Mouse (Mus musculus) liver, embryonic 14.5 days (tissue): ENCODE results near the gene Serpinb13. TPM values are rescaled to one million over a fixed set of nuclear protein-coding genes. Genes with fewer than 3 reads are reported as not detected.
"Not testable (repeated sequence)": the region's sequence is repeated elsewhere in the genome, so short reads cannot be mapped to it uniquely, and the experiment has no call there.

ENCODE experiments used
- ATAC-seq: fragments of 200-750 bp; cut with Nextera tagmentation; 2 replicates; pipeline ENCODE4 v1.8.0; 2017; ENCODE audit warnings: moderate number of reproducible peaks, mild to moderate bottlenecking, moderate library complexity; ENCODE audit not compliant: insufficient read depth
- DNase-seq, 3 experiments: peaks; one replicate each; pipeline ENCODE4 v3.0.0-alpha.2; 2012 to 2013; ENCODE audit warnings: low read depth in 3 of 3, low spot score in 3 of 3
- H3K27ac ChIP-seq: fragments of 300-500 bp; sonication (generic); 2 replicates; pipeline ENCODE4 v1.5.1; 2014; ENCODE audit warnings: moderate library complexity, mild to moderate bottlenecking, control low read depth, inconsistent platforms
- H3K27me3 ChIP-seq: fragments of 300-500 bp; sonication (generic); 2 replicates; pipeline ENCODE4 v1.6.1; 2014; ENCODE audit warnings: mild to moderate bottlenecking, low read length, moderate library complexity; ENCODE audit not compliant: control insufficient read depth, insufficient read depth
- H3K36me3 ChIP-seq: fragments of 300-500 bp; sonication (generic); replicated peaks from 2 replicates; pipeline ENCODE4 v1.6.1; 2014; ENCODE audit warnings: low read depth; ENCODE audit not compliant: control insufficient read depth, insufficient read depth
- H3K4me1 ChIP-seq, 2 experiments: fragments of 200-500 bp in 1 of 2; fragments of 300-500 bp in 1 of 2; sonication (generic) in 1 of 2; replicated peaks; 2 replicates each; pipeline ENCODE4 v1.6.1; 2012 to 2014; ENCODE audit warnings: antibody characterized with exemption in 1 of 2, inconsistent platforms in 1 of 2, low read length in 1 of 2; ENCODE audit not compliant: control insufficient read depth in 2 of 2, insufficient read depth in 2 of 2
- H3K4me2 ChIP-seq: fragments of 300-500 bp; sonication (generic); 2 replicates; pipeline ENCODE4 v1.6.1; 2014; ENCODE audit warnings: low read depth, mild to moderate bottlenecking, control low read depth, moderate library complexity
- H3K4me3 ChIP-seq, 2 experiments: fragments of 200-500 bp in 1 of 2; fragments of 300-500 bp in 1 of 2; sonication (generic) in 1 of 2; 2 replicates each; pipeline ENCODE4 v1.5.1; 2012 to 2014; ENCODE audit warnings: low read depth in 2 of 2, low read length in 2 of 2, mild to moderate bottlenecking in 2 of 2, control low read depth in 1 of 2, inconsistent platforms in 1 of 2, moderate library complexity in 1 of 2; ENCODE audit not compliant: insufficient read depth in 1 of 2
- H3K9ac ChIP-seq: fragments of 300-500 bp; sonication (generic); replicated peaks from 2 replicates; pipeline ENCODE4 v1.6.1; 2014; ENCODE audit warnings: mild to moderate bottlenecking, control low read depth, moderate library complexity
- H3K9me3 ChIP-seq: fragments of 300-500 bp; sonication (generic); 2 replicates; pipeline ENCODE4 v1.6.1; 2016; ENCODE audit warnings: low read length, mixed read lengths; ENCODE audit not compliant: control insufficient read depth
- CTCF ChIP-seq: IDR thresholded peaks from 2 replicates; pipeline ENCODE4 v1.5.1; 2016; ENCODE audit warnings: antibody characterized with exemption, low read depth, control low read depth
- EP300 ChIP-seq: IDR thresholded peaks from 2 replicates; pipeline ENCODE4 v1.6.1; 2016; ENCODE audit warnings: antibody characterized with exemption, low read depth
- WGBS: fragments of 180-500 bp; shearing (Covaris S2); extraction: QIAGEN DNeasy Blood & Tissue Kit; methylation state at CpG from one replicate; pipeline ENCODE4 v1.1.7; 2014; ENCODE audit not compliant: insufficient replicate concordance; 5-methylcytosine and 5-hydroxymethylcytosine counted together
- polyA plus RNA-seq, 2 experiments: library from polyadenylated mRNA; depleted of rRNA in 1 of 2; stranded (reverse) in 1 of 2; unstranded in 1 of 2; fragments of >200 nt; fragmentation: Nextera tagmentation in 1 of 2; extraction: Ambion mirVana in 1 of 2; gene quantifications; 2 replicates each; pipeline versions ENCODE4 v1.2.1 to v1.2.3; 2012 to 2014

The Serpinb13 gene
- polyA plus RNA-seq, 2 experiments, result not detected

DNA sequence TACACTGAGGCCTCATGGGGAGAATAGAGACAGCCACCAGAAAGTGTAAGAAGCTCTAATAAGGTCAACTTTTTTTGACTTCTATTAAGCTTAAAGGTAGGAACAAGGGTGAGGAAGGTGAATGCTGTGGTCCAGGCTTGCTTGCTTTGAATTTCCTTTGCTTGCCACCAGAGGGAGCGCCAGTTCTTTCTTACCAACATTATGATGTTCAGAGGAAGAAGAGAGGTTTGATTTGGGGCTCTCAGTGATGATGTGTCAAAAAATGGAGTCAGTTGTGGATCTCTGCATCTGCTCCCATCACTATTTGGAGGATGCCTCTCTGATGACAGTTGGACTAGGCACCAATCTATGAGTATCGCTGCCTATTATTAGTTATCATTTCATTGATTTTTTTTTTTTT, 33.7 kb downstream of the Serpinb13 start:
- WGBS, result 36% methylated on average over 2 of the region's 2 CpGs
- DNase-seq (no peak), ATAC-seq (no peak)
- Histone ChIP-seq H3K27me3 (no peaks in the 10 kb centered on the region), H3K9me3 (no peaks in the 10 kb centered on the region), H3K4me3 (no peak overlapping the region), H3K4me2 (no peak overlapping the region), H3K36me3 (no peaks in the 10 kb centered on the region), H3K4me1 (no peaks in the 10 kb centered on the region), H3K9ac (no peak overlapping the region), H3K27ac (no peak overlapping the region)
- peak; percentile 49 for TF ChIP-seq CTCF
- no peak for TF ChIP-seq EP300

DNA sequence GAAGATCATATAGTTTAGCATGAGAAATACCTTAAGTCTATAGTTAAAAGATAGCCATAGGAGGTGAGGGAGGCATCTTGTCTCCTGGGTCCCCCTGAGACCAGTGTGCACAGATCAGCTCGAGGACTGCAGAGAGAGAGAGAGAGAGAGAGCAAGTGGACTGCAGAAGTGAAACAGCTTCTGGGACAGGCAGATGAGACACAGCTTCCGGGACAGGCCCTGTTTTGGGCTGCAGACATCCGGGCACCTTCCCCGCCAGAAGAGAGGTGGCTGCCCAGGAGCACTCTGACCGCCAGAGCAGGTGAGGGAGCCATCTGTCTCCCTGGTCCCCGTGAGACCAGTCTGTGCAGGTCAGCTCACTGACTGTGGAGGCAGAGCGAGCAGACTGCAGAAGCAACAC, 34.4 kb downstream of the Serpinb13 start:
- no peak overlapping the region for H3K9ac ChIP-seq
- no peak overlapping the region for H3K4me2 ChIP-seq
- WGBS, result 48% methylated on average over 7 of the region's 7 CpGs
- no peak overlapping the region for H3K27ac ChIP-seq
- ATAC-seq (no peak), DNase-seq (no peak)
- H3K4me3 ChIP-seq, result no peak overlapping the region
- H3K36me3 ChIP-seq, result no peaks in the 10 kb centered on the region
- H3K4me1 ChIP-seq, result no peaks in the 10 kb centered on the region
- TF ChIP-seq EP300 (no peak), CTCF (no peak)
- H3K9me3 ChIP-seq, result no peaks in the 10 kb centered on the region
- no peaks in the 10 kb centered on the region for H3K27me3 ChIP-seq

DNA sequence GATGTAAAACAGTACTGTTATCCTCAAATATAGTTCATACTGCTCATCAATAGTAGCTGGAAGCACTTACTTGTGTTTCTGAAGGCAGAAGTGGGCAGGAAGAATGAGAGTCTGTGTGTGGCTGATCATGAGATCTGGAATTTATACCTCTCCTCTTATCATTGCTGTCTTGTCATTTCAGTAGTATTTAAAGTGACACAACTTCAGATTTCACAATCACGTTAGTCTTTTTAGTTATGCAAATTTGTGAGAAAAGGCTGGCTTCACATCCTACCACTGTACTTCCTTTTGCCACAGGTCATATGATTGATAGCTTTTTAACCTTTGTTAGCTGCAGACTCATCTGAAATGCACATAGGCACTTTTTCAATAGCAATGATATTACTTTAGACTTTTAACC, 45.1 kb downstream of the Serpinb13 start:
- no peak for ATAC-seq
- WGBS, result 33% methylated on average over 1 of the region's 1 CpGs
- TF ChIP-seq CTCF, result no peak
- no peak for TF ChIP-seq EP300

DNA sequence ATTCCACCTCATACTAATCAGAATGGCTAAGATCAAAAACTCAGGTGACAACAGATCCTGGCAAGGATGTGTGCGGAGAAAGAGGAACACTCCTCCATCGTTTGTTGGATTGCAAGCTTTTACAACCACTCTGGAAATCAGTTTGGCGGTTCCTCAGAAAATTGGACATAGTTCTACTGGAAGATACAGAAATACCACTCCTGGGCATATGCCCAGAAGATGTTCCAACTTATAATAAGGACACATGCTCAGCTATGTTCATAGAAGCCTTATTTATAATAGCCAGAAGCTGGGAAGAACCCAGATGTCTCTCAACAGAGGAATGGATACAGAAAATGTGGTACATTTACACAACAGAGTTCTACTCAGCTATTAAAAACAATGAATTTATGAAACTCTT, 53.5 kb downstream of the Serpinb13 start:
- not testable (repeated sequence) for H3K4me1 ChIP-seq, H3K36me3 ChIP-seq, H3K27me3 ChIP-seq, DNase-seq, H3K4me2 ChIP-seq, H3K4me3 ChIP-seq, ATAC-seq, H3K9ac ChIP-seq, H3K27ac ChIP-seq, H3K9me3 ChIP-seq
- WGBS, result 57% methylated on average over 3 of the region's 3 CpGs

More for the DNA sequence above, 45.1 kb downstream of the Serpinb13 start:
- Histone ChIP-seq H3K36me3 (no peaks in the 10 kb centered on the region), H3K27me3 (no peaks in the 10 kb centered on the region), H3K9me3 (no peaks in the 10 kb centered on the region), H3K4me1 (no peaks in the 10 kb centered on the region), H3K4me3 (no peak overlapping the region), H3K4me2 (no peak overlapping the region), H3K27ac (no peak overlapping the region), H3K9ac (no peak overlapping the region)
- DNase-seq, result no peak

Other genes with a start within 250 kb of the Serpinb13 start
- gene Kdsr, start 221.3 kb upstream of the Serpinb13 start, polyA plus RNA-seq (2012; rRNA removed), result 0.88 and 1.3 TPM in 2 replicates
- 3.0 and 4.0 TPM in 2 replicates for gene Kdsr, start 221.3 kb upstream of the Serpinb13 start, polyA plus RNA-seq (2014; fragmentation: Nextera tagmentation; extraction: Ambion mirVana)
- gene Vps4b, start 184.3 kb upstream of the Serpinb13 start, polyA plus RNA-seq (2012; rRNA removed), result 4.9 and 9.5 TPM in 2 replicates
- gene Vps4b, start 184.3 kb upstream of the Serpinb13 start, polyA plus RNA-seq (2014; fragmentation: Nextera tagmentation; extraction: Ambion mirVana), result 21.9 and 25.7 TPM in 2 replicates
- 0.02 TPM in 1 of 2 replicates, not detected in the other for gene Serpinb5, start 119.8 kb upstream of the Serpinb13 start, polyA plus RNA-seq (2012; rRNA removed)
- not detected in 2 replicates for gene Serpinb5, start 119.8 kb upstream of the Serpinb13 start, polyA plus RNA-seq (2014; fragmentation: Nextera tagmentation; extraction: Ambion mirVana)
- not detected in 2 replicates for gene Serpinb12, start 46.5 kb upstream of the Serpinb13 start, polyA plus RNA-seq (2012; rRNA removed)
- not detected in 2 replicates for gene Serpinb12, start 46.5 kb upstream of the Serpinb13 start, polyA plus RNA-seq (2014; fragmentation: Nextera tagmentation; extraction: Ambion mirVana)
- not detected in 2 replicates for gene Serpinb3a, start 71.3 kb downstream of the Serpinb13 start, polyA plus RNA-seq (2012; rRNA removed)
- gene Serpinb3a, start 71.3 kb downstream of the Serpinb13 start, polyA plus RNA-seq (2014; fragmentation: Nextera tagmentation; extraction: Ambion mirVana), result not detected in 2 replicates
- gene Serpinb3d, start 102.5 kb downstream of the Serpinb13 start, polyA plus RNA-seq (2012; rRNA removed), result not detected in 2 replicates
- gene Serpinb3d, start 102.5 kb downstream of the Serpinb13 start, polyA plus RNA-seq (2014; fragmentation: Nextera tagmentation; extraction: Ambion mirVana), result not detected in 2 replicates